Mouse (Mus musculus) c-Kit-positive CD71-positive TER-119-negative erythroid progenitor cells, embryonic 14.5 days (primary cell): ENCODE results near the gene Tigit.

Source experiments
- DNase-seq: peaks from one replicate; pipeline ENCODE4 v3.0.0-alpha.2; 2013; ENCODE audit warnings: low read depth

Tigit gene

DNA sequence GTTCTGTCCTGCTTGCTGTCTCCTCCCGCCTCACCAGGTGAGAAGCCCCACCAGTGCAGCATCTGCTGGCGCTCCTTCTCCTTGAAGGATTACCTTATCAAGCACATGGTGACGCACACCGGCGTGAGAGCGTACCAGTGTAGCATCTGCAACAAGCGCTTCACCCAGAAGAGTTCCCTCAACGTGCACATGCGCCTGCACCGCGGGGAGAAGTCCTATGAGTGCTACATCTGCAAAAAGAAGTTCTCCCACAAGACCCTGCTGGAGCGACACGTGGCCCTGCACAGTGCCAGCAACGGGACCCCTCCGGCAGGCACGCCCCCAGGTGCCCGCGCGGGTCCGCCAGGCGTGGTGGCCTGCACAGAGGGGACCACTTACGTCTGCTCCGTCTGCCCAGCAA is 45.7 kb downstream of the Tigit start:
- no peak for DNase-seq

- DNase-seq, result no peak
Measured at GRCm38 (mm10) chr16:43617346-43617745, 46.6 kb downstream of the Tigit start.

DNA sequence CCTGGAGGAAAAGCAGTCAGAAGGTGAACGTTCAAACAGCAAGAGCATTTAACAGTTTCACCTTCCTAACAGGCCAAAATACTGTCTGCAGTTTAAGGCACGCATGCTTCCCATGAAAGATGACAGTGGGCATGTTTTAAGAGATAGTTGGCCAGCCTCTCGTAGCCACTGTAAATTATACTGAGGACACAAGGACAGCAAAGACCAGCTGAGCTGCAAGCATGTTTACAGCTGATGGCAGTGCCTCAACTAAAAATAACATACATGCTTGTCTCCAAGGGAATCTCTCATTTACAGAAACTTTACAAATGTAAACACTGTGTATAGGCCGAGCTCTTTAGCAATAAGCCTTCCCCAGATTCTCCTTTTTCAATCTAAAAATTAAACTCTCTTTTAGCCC is 47.6 kb downstream of the Tigit start:
- no peak for DNase-seq

GRCm38 (mm10) chr16:43610375-43610774 is 53.6 kb downstream of the Tigit start:
- DNase-seq, result no peak

DNA sequence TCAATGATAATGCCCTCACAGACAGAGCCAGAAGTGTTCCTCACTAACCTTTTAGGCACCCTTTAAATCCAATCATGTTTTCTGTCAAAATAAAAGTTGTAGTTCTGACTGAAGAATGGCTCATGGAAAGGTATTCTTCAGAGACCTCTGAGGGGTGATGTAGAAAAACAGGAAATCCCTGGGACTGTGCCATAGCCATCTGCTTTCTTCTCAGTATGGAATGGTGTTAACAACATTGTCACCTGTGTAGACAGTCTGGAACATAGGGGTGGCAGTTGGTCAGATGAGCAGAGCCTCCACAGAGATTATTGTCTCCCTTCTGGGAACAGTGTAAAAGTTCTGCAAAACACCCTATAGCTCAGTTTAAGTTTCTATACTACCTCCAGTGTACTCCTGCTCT is 55.9 kb downstream of the Tigit start:
- DNase-seq, result no peak

DNA sequence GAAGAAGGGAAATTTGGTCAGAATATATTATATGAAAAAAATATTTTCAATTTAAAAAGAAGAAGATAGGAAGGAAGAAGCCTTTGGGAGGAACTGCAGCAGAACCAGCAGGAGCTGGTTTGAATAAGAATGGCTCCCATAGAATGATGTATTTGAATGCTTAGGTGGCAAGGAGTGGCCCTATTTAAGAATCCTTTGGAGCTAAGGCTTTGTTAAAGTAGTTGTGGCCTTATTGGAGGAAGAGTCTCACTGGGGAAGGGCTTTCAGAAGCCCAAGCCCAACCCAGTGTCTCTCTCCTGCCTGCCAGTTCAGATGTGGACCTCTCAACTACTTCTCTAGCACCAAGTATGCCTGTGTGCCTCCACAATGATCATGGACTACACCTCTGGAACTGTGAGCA is 56.9 kb downstream of the Tigit start:
- DNase-seq, result no peak

- no peak for DNase-seq
Measured at GRCm38 (mm10) chr16:43604399-43605013, 59.4 kb downstream of the Tigit start.

DNA sequence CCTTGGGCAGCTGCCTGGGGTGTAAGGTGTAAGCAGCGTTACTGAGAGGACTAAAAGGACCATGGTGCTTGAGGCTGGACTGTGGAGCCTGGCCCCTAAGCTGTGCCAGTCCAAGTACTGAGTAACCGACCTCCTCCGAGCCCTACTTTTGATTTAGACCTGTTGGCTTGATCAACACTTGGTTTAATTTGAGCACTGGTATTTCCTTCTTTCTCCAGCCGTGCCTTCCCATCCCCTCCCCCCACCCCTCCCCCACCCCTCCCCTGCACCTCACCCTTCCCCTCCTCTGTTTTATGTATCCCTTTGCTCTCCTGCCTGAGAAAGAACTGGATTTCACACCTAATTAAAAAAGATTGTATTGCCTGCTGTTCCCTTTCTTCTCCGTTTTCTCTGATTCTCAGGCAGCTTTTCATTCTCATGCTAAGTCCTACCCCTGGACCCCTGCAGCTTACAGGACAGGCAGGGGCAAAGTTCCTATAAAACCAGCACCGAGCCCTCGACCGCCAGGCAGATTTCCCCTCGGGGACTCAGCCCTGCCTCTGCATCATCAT is 60.3 kb downstream of the Tigit start:
- no peak for DNase-seq

DNA sequence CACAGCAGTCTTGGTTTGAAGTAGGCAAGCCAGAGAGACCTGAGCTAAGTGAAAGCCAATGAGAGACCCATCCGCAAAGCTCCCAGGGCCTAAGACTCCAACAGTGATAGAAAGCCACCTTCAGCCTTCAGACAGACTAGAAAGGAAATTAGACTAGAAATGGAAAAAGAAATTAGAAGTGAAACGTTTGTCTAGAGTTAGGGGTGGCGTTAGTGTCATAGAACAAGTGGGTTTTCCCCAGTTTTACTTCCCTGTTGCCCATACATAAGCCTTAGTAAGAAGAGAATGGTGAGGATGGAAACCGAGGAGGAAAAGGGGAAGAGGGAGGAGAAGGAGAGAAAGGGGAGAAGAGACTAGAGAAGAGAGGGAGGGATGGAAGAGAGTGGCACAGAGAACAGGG is 61.4 kb downstream of the Tigit start:
- DNase-seq, result no peak

DNA sequence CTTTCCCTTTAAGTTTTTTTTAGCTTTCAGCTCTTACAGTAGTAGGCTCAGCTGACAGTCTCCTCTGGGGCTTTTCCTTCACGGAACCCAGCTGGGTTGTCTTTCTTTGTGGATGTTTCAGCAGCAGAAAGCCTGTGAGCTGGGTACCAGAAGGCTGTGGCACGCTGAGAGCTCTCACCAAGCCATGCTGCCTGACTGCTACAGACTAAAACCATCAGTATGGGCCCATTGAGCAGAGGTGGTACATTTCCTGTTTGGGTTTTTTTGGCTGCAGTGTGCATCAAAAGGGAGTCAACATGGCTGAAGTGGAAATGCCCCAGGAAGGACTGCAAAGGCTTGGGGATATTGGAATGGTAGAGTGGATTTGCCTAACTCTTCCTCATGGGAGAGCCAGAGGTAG is 64.2 kb downstream of the Tigit start:
- no peak for DNase-seq
